Mouse (Mus musculus) midbrain, postnatal 0 days (tissue): ENCODE measurements around the gene Fastkd5. TPM values are rescaled to one million over a fixed set of nuclear protein-coding genes. Genes with fewer than 3 reads are reported as not detected.

Experiments
- ATAC-seq: fragments of 200-750 bp; cut with Nextera tagmentation; 2 replicates; pipeline ENCODE4 v1.8.0; 2017; ENCODE audit warnings: moderate number of reproducible peaks, mild to moderate bottlenecking, moderate TSS enrichment, moderate library complexity; ENCODE audit not compliant: low FRiP score
- DNase-seq: peaks from one replicate; pipeline ENCODE4 v3.0.0-alpha.2; 2015; ENCODE audit warnings: low spot score
- H3K27ac ChIP-seq: fragments of 300-500 bp; sonication (generic); 2 replicates; pipeline ENCODE4 v1.5.1; 2014; ENCODE audit warnings: low read depth, mild to moderate bottlenecking, low read length, mixed read lengths
- H3K27me3 ChIP-seq: fragments of 300-500 bp; sonication (generic); 2 replicates; pipeline ENCODE4 v1.6.1; 2014; ENCODE audit warnings: low read length, control low read depth, mixed read lengths; ENCODE audit not compliant: insufficient read depth
- H3K36me3 ChIP-seq: fragments of 300-500 bp; sonication (generic); 2 replicates; pipeline ENCODE4 v1.6.1; 2014; ENCODE audit warnings: low read length, control low read depth, mixed read lengths; ENCODE audit not compliant: insufficient read depth
- H3K4me1 ChIP-seq: fragments of 300-500 bp; sonication (generic); 2 replicates; pipeline ENCODE4 v1.6.1; 2014; ENCODE audit warnings: mild to moderate bottlenecking, control low read depth, antibody characterized with exemption, low read length, mixed read lengths; ENCODE audit not compliant: insufficient read depth
- H3K4me2 ChIP-seq: fragments of 300-500 bp; sonication (generic); 2 replicates; pipeline ENCODE4 v1.6.1; 2014; ENCODE audit warnings: low read depth, mild to moderate bottlenecking, low read length, mixed read lengths; ENCODE audit not compliant: poor library complexity, severe bottlenecking
- H3K4me3 ChIP-seq: fragments of 300-500 bp; sonication (generic); 2 replicates; pipeline ENCODE4 v1.5.1; 2014; ENCODE audit warnings: low read depth, mild to moderate bottlenecking, low read length, moderate library complexity
- H3K9ac ChIP-seq: fragments of 300-500 bp; sonication (generic); replicated peaks from 2 replicates; pipeline ENCODE4 v1.6.1; 2014; ENCODE audit warnings: mild to moderate bottlenecking, low read length, moderate library complexity, mixed read lengths; ENCODE audit not compliant: poor library complexity, severe bottlenecking
- H3K9me3 ChIP-seq: fragments of 300-500 bp; sonication (generic); 2 replicates; pipeline ENCODE4 v1.6.1; 2016; ENCODE audit warnings: low read length, control low read depth
- CTCF ChIP-seq: IDR thresholded peaks from 2 replicates; pipeline ENCODE4 v1.5.1; 2016; ENCODE audit warnings: antibody characterized with exemption, mild to moderate bottlenecking
- WGBS: fragments of 180-500 bp; shearing (Covaris S2); extraction: QIAGEN DNeasy Blood & Tissue Kit; methylation state at CpG from one replicate; pipeline ENCODE4 v1.1.7; 2014; 5-methylcytosine and 5-hydroxymethylcytosine counted together
- polyA plus RNA-seq: library from polyadenylated mRNA; unstranded; fragments of >200 nt; fragmentation: Nextera tagmentation; extraction: Ambion mirVana; gene quantifications from 2 replicates; pipeline ENCODE4 v1.2.1, GENCODE M21; 2015
- total RNA-seq: library from RNA; depleted of rRNA; stranded (reverse); fragments of >200 nt; gene quantifications from 2 replicates; pipeline ENCODE4 v1.2.3, GENCODE M21; 2014

Gene Fastkd5
- total and polyA plus RNA-seq, 2 experiments from 2014 or later: 5.9 to 7.9 TPM

DNA sequence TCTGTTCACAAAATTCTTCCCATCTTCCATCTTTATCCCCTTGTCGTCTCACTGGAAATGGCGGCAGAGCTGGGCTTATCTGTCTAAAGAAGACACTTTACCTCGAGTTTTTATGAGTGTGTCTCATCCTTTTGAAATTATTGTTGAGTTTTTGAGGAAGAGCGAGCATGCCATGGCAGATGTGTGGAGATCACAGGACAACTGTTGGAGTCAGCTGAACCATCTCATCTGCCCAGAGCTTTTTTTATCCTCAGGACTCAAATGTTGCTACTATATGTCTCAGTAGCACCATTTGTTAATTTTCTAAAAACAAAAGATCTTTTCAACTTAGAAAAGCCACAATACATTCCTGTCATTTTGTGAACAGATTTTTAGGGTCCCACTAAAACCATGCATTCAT, 15.4 kb upstream of the Fastkd5 start:
- H3K4me1 ChIP-seq: peaks cover 10% of the 10 kb centered on the region; the same call in 1 of the 2 replicates
- no peak overlapping the region for H3K9ac ChIP-seq
- H3K4me2 ChIP-seq: no peak overlapping the region
- H3K36me3 ChIP-seq: peaks cover 7% of the 10 kb centered on the region; the same call in 1 of the 2 replicates
- no peak overlapping the region for H3K27ac ChIP-seq
- no peaks in the 10 kb centered on the region for H3K27me3 ChIP-seq
- no peak overlapping the region for H3K4me3 ChIP-seq
- TF ChIP-seq CTCF: no peak
- 82% methylated on average over 4 of the region's 4 CpGs for WGBS
- no peaks in the 10 kb centered on the region for H3K9me3 ChIP-seq
- ATAC-seq (no peak), DNase-seq (no peak)

DNA sequence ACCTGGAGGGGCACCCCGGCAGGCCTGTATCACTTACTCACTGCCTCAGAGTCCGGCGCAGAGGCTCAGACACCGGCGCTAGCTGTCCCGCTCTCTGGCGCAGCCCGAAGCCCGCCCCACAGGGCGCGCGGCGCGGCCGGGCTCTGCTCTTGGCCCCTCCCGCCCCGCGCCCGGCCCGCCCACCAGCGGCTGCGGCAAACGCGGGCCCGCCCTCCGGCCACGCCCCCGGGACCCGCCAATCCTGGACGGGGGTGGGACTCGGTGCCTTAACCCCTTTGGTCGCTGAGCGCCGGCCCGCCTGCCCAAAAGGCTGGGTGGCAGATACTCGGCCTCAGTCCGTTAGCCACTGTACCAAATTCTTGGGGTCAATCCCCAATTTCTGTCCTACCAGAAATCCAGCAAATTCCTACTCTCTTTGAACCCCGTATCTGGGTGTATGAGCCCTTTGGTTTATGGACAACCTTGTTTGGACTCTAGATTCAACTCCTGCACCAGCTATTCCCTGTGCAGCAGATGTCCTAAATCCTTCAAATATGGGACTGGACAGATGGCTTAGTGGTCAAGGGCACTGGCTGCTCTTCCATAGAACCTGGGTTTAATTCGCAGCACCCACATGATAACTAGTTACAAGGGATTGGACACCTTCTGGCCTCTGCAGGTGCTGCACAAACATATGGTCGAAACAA, 13.0 kb upstream of the Fastkd5 start, which contains the start of gene Lzts3:
Gene Lzts3 (minus strand): TSS at position 120 of the 686 bp plus-strand sequence.
- Histone ChIP-seq H3K36me3 (peaks cover 12% of the 10 kb centered on the region; the same call in 1 of the 2 replicates), H3K27me3 (no peaks in the 10 kb centered on the region), H3K4me1 (peaks cover 10% of the 10 kb centered on the region; the same call in 1 of the 2 replicates), H3K4me2 (peak within 1 kb of the TSS; percentile 74), H3K4me3 (peak within 1 kb of the TSS; percentile 65), H3K9me3 (no peaks in the 10 kb centered on the region), H3K9ac (peak within 1 kb of the TSS; percentile 96), H3K27ac (peak within 1 kb of the TSS; percentile 81)
- peak; percentile 93 for DNase-seq
- ATAC-seq: peak; percentile 92
- no peak for TF ChIP-seq CTCF
- 3% methylated on average over 31 of the region's 40 CpGs for WGBS

DNA sequence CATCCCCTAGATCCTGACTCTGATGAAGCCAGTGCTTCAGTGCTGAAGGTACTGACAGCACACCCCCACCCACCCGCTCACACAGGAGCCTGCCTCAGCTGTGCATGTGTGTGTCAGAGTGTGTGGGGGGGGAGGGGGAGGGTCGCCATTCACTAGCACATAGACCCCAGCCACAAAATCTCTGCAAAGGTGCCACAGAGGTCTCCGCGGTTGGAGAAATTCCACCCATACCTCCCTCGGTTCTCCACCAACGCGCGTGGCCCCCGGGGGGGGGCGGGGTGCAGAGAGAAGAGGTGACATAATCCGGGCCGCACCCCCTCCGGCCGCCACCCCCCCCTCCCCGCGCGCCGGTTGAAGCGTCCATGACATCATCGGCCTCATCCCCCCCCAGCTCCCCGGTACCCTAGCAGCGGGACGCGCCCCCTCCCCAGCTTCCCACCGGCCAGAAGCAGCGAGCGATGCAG, 12.4 kb upstream of the Fastkd5 start:
- DNase-seq (peak; percentile 48), ATAC-seq (peak; percentile 82)
- peak overlapping the region; percentile 65 for H3K4me3 ChIP-seq
- H3K27ac ChIP-seq: peak overlapping the region; percentile 81
- peaks cover 10% of the 10 kb centered on the region; the same call in 1 of the 2 replicates for H3K4me1 ChIP-seq
- no peaks in the 10 kb centered on the region for H3K9me3 ChIP-seq
- H3K27me3 ChIP-seq: no peaks in the 10 kb centered on the region; the same call in 1 of the 2 replicates
- H3K9ac ChIP-seq: peak overlapping the region; percentile 96
- whole genome bisulfite sequencing: 3% methylated on average over 17 of the region's 27 CpGs
- H3K4me2 ChIP-seq: peak overlapping the region; percentile 74
- no peak for TF ChIP-seq CTCF
- peaks cover 11% of the 10 kb centered on the region; the same call in 1 of the 2 replicates for H3K36me3 ChIP-seq

DNA sequence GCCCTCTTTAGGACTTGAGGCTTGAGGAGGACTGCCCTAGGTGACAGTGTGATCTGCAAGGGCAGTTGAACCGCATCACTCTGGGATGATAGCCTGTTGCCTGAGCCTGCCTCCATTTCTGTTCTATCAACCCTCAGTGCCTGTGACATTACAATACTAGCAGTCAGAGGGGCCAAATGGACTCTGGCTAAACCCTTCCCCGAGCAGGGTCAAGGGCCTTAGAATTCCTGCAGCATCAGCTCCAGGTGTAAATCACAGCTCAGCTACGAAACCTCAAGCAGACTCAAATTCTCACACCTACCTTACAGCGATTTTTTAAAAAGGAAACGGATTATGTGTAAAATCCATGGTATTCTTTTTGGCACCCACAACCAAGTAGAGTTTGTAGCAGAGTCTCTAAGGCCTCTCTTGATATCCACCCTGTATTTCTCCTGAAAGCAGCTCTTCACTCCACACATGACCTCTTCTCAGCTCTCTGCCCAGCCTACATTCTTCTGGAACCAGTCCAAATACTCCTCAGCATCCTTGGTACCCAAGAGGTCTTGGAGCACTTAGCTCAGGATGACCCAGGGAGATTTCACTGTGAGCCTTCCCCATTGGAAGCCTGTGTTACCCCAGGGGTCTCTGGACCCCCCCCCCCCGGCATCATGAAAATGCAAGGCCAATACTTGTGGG, 11.7 kb upstream of the Fastkd5 start:
- peak overlapping the region; percentile 81; the same call in 1 of the 2 replicates for H3K27ac ChIP-seq

DNA sequence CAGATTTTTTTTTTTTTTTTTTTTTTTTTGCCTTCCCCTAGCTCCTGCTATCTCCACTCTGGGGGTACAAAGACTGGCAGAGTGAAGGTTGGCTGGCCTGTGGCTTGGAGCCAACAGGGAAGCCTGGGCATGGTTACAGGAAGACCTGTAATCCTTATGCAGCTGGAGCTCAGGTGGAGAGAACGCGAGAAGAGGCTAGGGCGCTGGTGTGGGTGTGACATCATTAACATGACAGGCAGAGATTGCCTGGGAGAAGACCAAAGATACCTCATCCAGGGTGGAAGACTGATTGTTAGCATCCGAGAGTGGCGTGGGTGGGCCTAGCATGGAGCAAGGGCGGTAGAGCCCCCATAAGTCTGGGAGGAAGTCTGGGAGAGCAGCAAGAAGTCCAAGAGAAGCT, 9.4 kb upstream of the Fastkd5 start:
- H3K36me3 ChIP-seq: peaks cover 28% of the 10 kb centered on the region
- 83% methylated on average over 6 of the region's 6 CpGs for WGBS

More for the DNA sequence above, 11.7 kb upstream of the Fastkd5 start:
- peak overlapping the region; percentile 96 for H3K9ac ChIP-seq
- H3K4me1 ChIP-seq: peaks cover 10% of the 10 kb centered on the region; the same call in 1 of the 2 replicates
- no peaks in the 10 kb centered on the region for H3K9me3 ChIP-seq
- WGBS: 73% methylated on average over 6 of the region's 6 CpGs
- H3K36me3 ChIP-seq: peaks cover 10% of the 10 kb centered on the region; the same call in 1 of the 2 replicates
- peak; percentile 5; the same call in 1 of the 2 replicates for ATAC-seq
- H3K4me3 ChIP-seq: peak overlapping the region; percentile 65
- TF ChIP-seq CTCF: no peak
- H3K27me3 ChIP-seq: peaks cover 7% of the 10 kb centered on the region
- no peak for DNase-seq
- peak overlapping the region; percentile 74 for H3K4me2 ChIP-seq

More for the DNA sequence above, 9.4 kb upstream of the Fastkd5 start:
- Histone ChIP-seq H3K4me3 (no peak overlapping the region), H3K27ac (no peak overlapping the region), H3K9ac (no peak overlapping the region), H3K9me3 (no peaks in the 10 kb centered on the region), H3K4me1 (peaks cover 12% of the 10 kb centered on the region), H3K4me2 (no peak overlapping the region), H3K27me3 (peaks cover 22% of the 10 kb centered on the region)
- DNase-seq: no peak
- TF ChIP-seq CTCF: no peak
- no peak for ATAC-seq
